Comparison of ENCODE assay signal across 15 mouse cellular contexts in genomic region chr1:179004133-179004866, GRCm38 (mm10).
DNase-seq lines count a peak whose midpoint lies in the region; ATAC-seq and TF ChIP-seq lines count a peak whose summit lies in the region.
"Had no signal": no experiment of that assay in that cellular context is flagged by ENCODE, and none has a peak within 500 bp of the region (broad histone marks: within the 10 kb centered on the region; RNA-seq: fewer than 3 reads in every experiment).

No protein-coding gene starts in this region.

- no peak for DNase-seq in frontal cortex, postnatal 14 days (ENCODE audit: low spot score in 2 of 2)
- peak; percentile 57 for DNase-seq in brain, embryonic 18.5 days (ENCODE audit: low read depth, low spot score)
- peak; percentile 50 for DNase-seq in hindbrain, postnatal 0 days (ENCODE audit: low spot score)
- DNase-seq in adrenal gland, adult 18-20 months (ENCODE audit: low spot score in 2 of 2), result no peak
- DNase-seq in thymus, postnatal 25 days, result no peak
- no peak for DNase-seq in urinary bladder, adult 2 months (ENCODE audit: low spot score)
- DNase-seq: cerebellum, adult 11-12 months; heart, adult 2 months; lung, postnatal 10 days; thymus, postnatal 4 days had no signal

- no peaks in the 10 kb centered on the region for H3K9me3 ChIP-seq in hindbrain, postnatal 0 days (ENCODE audit: low read length)
- no peaks in the 10 kb centered on the region for H3K9me3 ChIP-seq in midbrain, embryonic 13.5 days
- H3K9me3 ChIP-seq: kidney, embryonic 15.5 days; liver, embryonic 12.5 days had no signal

- WGBS in hindbrain, postnatal 0 days, result 38% methylated on average over 7 of the region's 7 CpGs
- 56% methylated on average over 7 of the region's 7 CpGs for WGBS in midbrain, embryonic 13.5 days

- no peak overlapping the region for H3K9ac ChIP-seq in hindbrain, postnatal 0 days (replicated peaks; ENCODE audit: low read length)
- H3K9ac ChIP-seq in midbrain, embryonic 13.5 days (replicated peaks), result no peak overlapping the region
- H3K9ac ChIP-seq: kidney, embryonic 15.5 days; liver, embryonic 12.5 days had no signal

- peak; percentile 73 for ATAC-seq in frontal cortex, adult (ENCODE audit: low TSS enrichment)
- ATAC-seq in hindbrain, postnatal 0 days, result peak; percentile 49; the same call in 1 of the 2 replicates
- ATAC-seq in midbrain, embryonic 13.5 days, result peak; percentile 63; the same call in 1 of the 2 replicates
- ATAC-seq: liver, embryonic 12.5 days had no signal

- no peaks in the 10 kb centered on the region for H3K36me3 ChIP-seq in hindbrain, postnatal 0 days (ENCODE audit: insufficient read depth, low read length)
- no peaks in the 10 kb centered on the region for H3K36me3 ChIP-seq in midbrain, embryonic 13.5 days
- H3K36me3 ChIP-seq: kidney, embryonic 15.5 days; liver, embryonic 12.5 days had no signal

- H3K27me3 ChIP-seq in hindbrain, postnatal 0 days (ENCODE audit: insufficient read depth, low read length), result no peaks in the 10 kb centered on the region
- H3K27me3 ChIP-seq in midbrain, embryonic 13.5 days, result no peaks in the 10 kb centered on the region
- H3K27me3 ChIP-seq: kidney, embryonic 15.5 days; liver, embryonic 12.5 days had no signal

- H3K4me3 ChIP-seq in hindbrain, postnatal 0 days (ENCODE audit: low read length), result no peak overlapping the region
- H3K4me3 ChIP-seq in midbrain, embryonic 13.5 days (replicated peaks), result no peak overlapping the region
- H3K4me3 ChIP-seq: heart, adult 2 months; kidney, embryonic 15.5 days; liver, embryonic 12.5 days; myocyte had no signal

- H3K27ac ChIP-seq in hindbrain, postnatal 0 days, result no peak overlapping the region
- H3K27ac ChIP-seq in midbrain, embryonic 13.5 days, result peak overlapping the region; percentile 54
- H3K27ac ChIP-seq: heart, adult 2 months; kidney, embryonic 15.5 days; liver, embryonic 12.5 days had no signal

- no peak overlapping the region for H3K4me2 ChIP-seq in hindbrain, postnatal 0 days (ENCODE audit: low read depth, low read length)
- H3K4me2 ChIP-seq in midbrain, embryonic 13.5 days (replicated peaks), result no peak overlapping the region
- H3K4me2 ChIP-seq: kidney, embryonic 15.5 days; liver, embryonic 12.5 days had no signal

- TF ChIP-seq CTCF in hindbrain, postnatal 0 days (IDR thresholded peaks at IDR 0.05; ENCODE audit: low read depth), result no peak

- H3K4me1 ChIP-seq in hindbrain, postnatal 0 days (ENCODE audit: insufficient read depth, low read length), result 0 out of 2 replicates have a peak, but pooled peaks cover 5% of the 10 kb centered on the region
- peaks cover 8% of the 10 kb centered on the region; the same call in 1 of the 2 replicates for H3K4me1 ChIP-seq in midbrain, embryonic 13.5 days (replicated peaks)
- H3K4me1 ChIP-seq: liver, embryonic 12.5 days had no signal

Comparison
In these comparisons a context has a peak if more than half of its experiments do, and no peak if none do; other contexts are left out.
1. DNase-seq: peak in brain, embryonic 18.5 days (single experiment) and hindbrain, postnatal 0 days (single experiment); none in frontal cortex, postnatal 14 days (0 of 2), adrenal gland, adult 18-20 months (0 of 2), thymus, postnatal 25 days (single experiment) and urinary bladder, adult 2 months (single experiment).
2. Peak in every context shown above with its lines, with median percentiles within 50 percentile points of each other: ATAC-seq.